Mouse (Mus musculus): ENCODE data around the gene Txndc11. TPM values are rescaled to one million over a fixed set of nuclear protein-coding genes. Genes with fewer than 3 reads are reported as not detected.

Gene Txndc11
- polyA plus RNA-seq, 1 experiment from 2014 or later = 36.5 TPM

- Histone ChIP-seq H3K4me3 (ENCODE audit: low read depth, low read length) (no peak overlapping the region), H3K36me3 (ENCODE audit: control insufficient read depth, insufficient read depth, low read length) (no peaks in the 10 kb centered on the region), H3K4me1 (replicated peaks; ENCODE audit: control insufficient read depth, insufficient read depth, low read length) (no peaks in the 10 kb centered on the region), H3K4me2 (no peak overlapping the region), H3K27me3 (replicated peaks; ENCODE audit: control insufficient read depth, insufficient read depth, low read length) (no peaks in the 10 kb centered on the region), H3K9me3 (ENCODE audit: control insufficient read depth, low read length) (no peaks in the 10 kb centered on the region), H3K27ac (ENCODE audit: low read depth, low read length) (no peak overlapping the region), H3K9ac (ENCODE audit: low read depth, low read length) (no peak overlapping the region)
- ATAC-seq (replicated peaks; ENCODE audit: low FRiP score) = no peak
- WGBS = 93% methylated on average over 2 of the region's 2 CpGs
- DNase-seq (ENCODE audit: low spot score) = no peak
Observed at GRCm38 (mm10) chr16:11050226-11050625, 84.2 kb downstream of the Txndc11 start.

- Histone ChIP-seq H3K27ac (ENCODE audit: low read depth, low read length) (no peak overlapping the region), H3K4me3 (ENCODE audit: low read depth, low read length) (no peak overlapping the region), H3K4me1 (replicated peaks; ENCODE audit: control insufficient read depth, insufficient read depth, low read length) (no peaks in the 10 kb centered on the region), H3K9ac (ENCODE audit: low read depth, low read length) (no peak overlapping the region), H3K27me3 (replicated peaks; ENCODE audit: control insufficient read depth, insufficient read depth, low read length) (no peaks in the 10 kb centered on the region), H3K36me3 (ENCODE audit: control insufficient read depth, insufficient read depth, low read length) (no peaks in the 10 kb centered on the region), H3K4me2 (no peak overlapping the region), H3K9me3 (ENCODE audit: control insufficient read depth, low read length) (no peaks in the 10 kb centered on the region)
- ATAC-seq (replicated peaks; ENCODE audit: low FRiP score) (no peak), DNase-seq (ENCODE audit: low spot score) (no peak)
- 54% methylated on average over 7 of the region's 7 CpGs for WGBS
Observed at GRCm38 (mm10) chr16:11047130-11047529, 87.3 kb downstream of the Txndc11 start.

GRCm38 (mm10) chr16:11046437-11046836 lies 88.0 kb downstream of the Txndc11 start:
- H3K9me3 ChIP-seq (ENCODE audit: control insufficient read depth, low read length) = no peaks in the 10 kb centered on the region
- no peaks in the 10 kb centered on the region for H3K27me3 ChIP-seq (replicated peaks; ENCODE audit: control insufficient read depth, insufficient read depth, low read length)
- H3K4me1 ChIP-seq (replicated peaks; ENCODE audit: control insufficient read depth, insufficient read depth, low read length) = no peaks in the 10 kb centered on the region
- no peak; the same call in 1 of the 2 replicates for ATAC-seq (replicated peaks; ENCODE audit: low FRiP score)
- no peak overlapping the region for H3K9ac ChIP-seq (ENCODE audit: low read depth, low read length)
- DNase-seq (ENCODE audit: low spot score) = no peak
- H3K4me3 ChIP-seq (ENCODE audit: low read depth, low read length) = no peak overlapping the region
- H3K36me3 ChIP-seq (ENCODE audit: control insufficient read depth, insufficient read depth, low read length) = no peaks in the 10 kb centered on the region
- no peak overlapping the region for H3K4me2 ChIP-seq
- no peak overlapping the region; the same call in 1 of the 2 replicates for H3K27ac ChIP-seq (ENCODE audit: low read depth, low read length)
- WGBS = 72% methylated on average over 7 of the region's 7 CpGs

GRCm38 (mm10) chr16:11043239-11043638 lies 91.2 kb downstream of the Txndc11 start:
- no peak for DNase-seq (ENCODE audit: low spot score)
- no peak overlapping the region for H3K4me2 ChIP-seq
- no peak overlapping the region for H3K4me3 ChIP-seq (ENCODE audit: low read depth, low read length)
- 77% methylated on average over 5 of the region's 5 CpGs for WGBS
- no peak overlapping the region for H3K9ac ChIP-seq (ENCODE audit: low read depth, low read length)
- H3K9me3 ChIP-seq (ENCODE audit: control insufficient read depth, low read length) = no peaks in the 10 kb centered on the region
- H3K27me3 ChIP-seq (replicated peaks; ENCODE audit: control insufficient read depth, insufficient read depth, low read length) = no peaks in the 10 kb centered on the region
- ATAC-seq (replicated peaks; ENCODE audit: low FRiP score) = no peak
- H3K27ac ChIP-seq (ENCODE audit: low read depth, low read length) = no peak overlapping the region
- H3K4me1 ChIP-seq (replicated peaks; ENCODE audit: control insufficient read depth, insufficient read depth, low read length) = no peaks in the 10 kb centered on the region
- no peaks in the 10 kb centered on the region for H3K36me3 ChIP-seq (ENCODE audit: control insufficient read depth, insufficient read depth, low read length)

- Histone ChIP-seq H3K36me3 (ENCODE audit: control insufficient read depth, insufficient read depth, low read length) (no peaks in the 10 kb centered on the region), H3K27me3 (replicated peaks; ENCODE audit: control insufficient read depth, insufficient read depth, low read length) (no peaks in the 10 kb centered on the region), H3K4me1 (replicated peaks; ENCODE audit: control insufficient read depth, insufficient read depth, low read length) (no peaks in the 10 kb centered on the region), H3K9ac (ENCODE audit: low read depth, low read length) (no peak overlapping the region), H3K27ac (ENCODE audit: low read depth, low read length) (no peak overlapping the region), H3K9me3 (ENCODE audit: control insufficient read depth, low read length) (no peaks in the 10 kb centered on the region), H3K4me2 (no peak overlapping the region), H3K4me3 (ENCODE audit: low read depth, low read length) (no peak overlapping the region)
- no peak for ATAC-seq (replicated peaks; ENCODE audit: low FRiP score)
- WGBS = 67% methylated on average over 2 of the region's 2 CpGs
- no peak for DNase-seq (ENCODE audit: low spot score)
Observed at GRCm38 (mm10) chr16:11040603-11041002, 93.8 kb downstream of the Txndc11 start.

GRCm38 (mm10) chr16:11035790-11036431 lies 98.5 kb downstream of the Txndc11 start:
- no peak overlapping the region for H3K27ac ChIP-seq (ENCODE audit: low read depth, low read length)
- ATAC-seq (replicated peaks; ENCODE audit: low FRiP score) = peak; percentile 68; the same call in 1 of the 2 replicates
- no peaks in the 10 kb centered on the region for H3K9me3 ChIP-seq (ENCODE audit: control insufficient read depth, low read length)
- WGBS = 23% methylated on average over 15 of the region's 15 CpGs
- H3K9ac ChIP-seq (ENCODE audit: low read depth, low read length) = no peak overlapping the region
- H3K27me3 ChIP-seq (replicated peaks; ENCODE audit: control insufficient read depth, insufficient read depth, low read length) = no peaks in the 10 kb centered on the region
- no peak overlapping the region for H3K4me3 ChIP-seq (ENCODE audit: low read depth, low read length)
- no peaks in the 10 kb centered on the region for H3K4me1 ChIP-seq (replicated peaks; ENCODE audit: control insufficient read depth, insufficient read depth, low read length)
- no peaks in the 10 kb centered on the region for H3K36me3 ChIP-seq (ENCODE audit: control insufficient read depth, insufficient read depth, low read length)
- H3K4me2 ChIP-seq = peak overlapping the region; percentile 9; the same call in 1 of the 2 replicates
- peak; percentile 68 for DNase-seq (ENCODE audit: low spot score)

- Histone ChIP-seq H3K27ac (ENCODE audit: low read depth, low read length) (no peak overlapping the region), H3K4me2 (no peak overlapping the region), H3K4me3 (ENCODE audit: low read depth, low read length) (no peak overlapping the region), H3K9ac (ENCODE audit: low read depth, low read length) (no peak overlapping the region), H3K9me3 (ENCODE audit: control insufficient read depth, low read length) (no peaks in the 10 kb centered on the region), H3K4me1 (replicated peaks; ENCODE audit: control insufficient read depth, insufficient read depth, low read length) (no peaks in the 10 kb centered on the region), H3K27me3 (replicated peaks; ENCODE audit: control insufficient read depth, insufficient read depth, low read length) (no peaks in the 10 kb centered on the region), H3K36me3 (ENCODE audit: control insufficient read depth, insufficient read depth, low read length) (no peaks in the 10 kb centered on the region)
- ATAC-seq (replicated peaks; ENCODE audit: low FRiP score) (no peak), DNase-seq (ENCODE audit: low spot score) (no peak)
- WGBS = 77% methylated on average over 9 of the region's 9 CpGs
Observed at GRCm38 (mm10) chr16:11035273-11035672, 99.2 kb downstream of the Txndc11 start.

GRCm38 (mm10) chr16:11034193-11034803 lies 100.2 kb downstream of the Txndc11 start:
- Histone ChIP-seq H3K27ac (ENCODE audit: low read depth, low read length) (no peak overlapping the region), H3K4me1 (replicated peaks; ENCODE audit: control insufficient read depth, insufficient read depth, low read length) (no peaks in the 10 kb centered on the region), H3K36me3 (ENCODE audit: control insufficient read depth, insufficient read depth, low read length) (no peaks in the 10 kb centered on the region), H3K27me3 (replicated peaks; ENCODE audit: control insufficient read depth, insufficient read depth, low read length) (no peaks in the 10 kb centered on the region), H3K9me3 (ENCODE audit: control insufficient read depth, low read length) (no peaks in the 10 kb centered on the region), H3K9ac (ENCODE audit: low read depth, low read length) (no peak overlapping the region), H3K4me2 (no peak overlapping the region), H3K4me3 (ENCODE audit: low read depth, low read length) (no peak overlapping the region)
- under 1% methylated on average over 4 of the region's 4 CpGs for whole genome bisulfite sequencing
- DNase-seq (ENCODE audit: low spot score) = peak; percentile 68
- ATAC-seq (replicated peaks; ENCODE audit: low FRiP score) = peak; percentile 57

GRCm38 (mm10) chr16:11031320-11031719 lies 103.1 kb downstream of the Txndc11 start:
- no peaks in the 10 kb centered on the region for H3K27me3 ChIP-seq (replicated peaks; ENCODE audit: control insufficient read depth, insufficient read depth, low read length)
- no peak for DNase-seq (ENCODE audit: low spot score)
- H3K4me3 ChIP-seq (ENCODE audit: low read depth, low read length) = no peak overlapping the region
- WGBS = 49% methylated on average over 3 of the region's 3 CpGs
- no peak overlapping the region for H3K4me2 ChIP-seq
- no peaks in the 10 kb centered on the region for H3K36me3 ChIP-seq (ENCODE audit: control insufficient read depth, insufficient read depth, low read length)
- no peaks in the 10 kb centered on the region for H3K9me3 ChIP-seq (ENCODE audit: control insufficient read depth, low read length)
- no peaks in the 10 kb centered on the region for H3K4me1 ChIP-seq (replicated peaks; ENCODE audit: control insufficient read depth, insufficient read depth, low read length)
- H3K9ac ChIP-seq (ENCODE audit: low read depth, low read length) = no peak overlapping the region
- no peak for ATAC-seq (replicated peaks; ENCODE audit: low FRiP score)
- H3K27ac ChIP-seq (ENCODE audit: low read depth, low read length) = no peak overlapping the region
